Mouse (Mus musculus) ES-Bruce4 (cell line): ENCODE results near the gene Lgals1.

ENCODE experiments used
- CTCF ChIP-seq: IDR thresholded peaks from one replicate; pipeline ENCODE4 v1.8.1; 2011; ENCODE audit warnings: low read depth, low read length
- POLR2A ChIP-seq: IDR thresholded peaks from one replicate; pipeline ENCODE4 v1.8.1; 2011; ENCODE audit warnings: low read length; ENCODE audit not compliant: insufficient read depth

GRCm38 (mm10) chr15:78973950-78974349 lies 47.4 kb downstream of the Lgals1 start:
- TF ChIP-seq CTCF (peak; percentile 19), POLR2A (no peak)
